Mouse (Mus musculus): ENCODE data around the gene Cacna2d3. TPM values are rescaled to one million over a fixed set of nuclear protein-coding genes. Genes with fewer than 3 reads are reported as not detected.

The Cacna2d3 gene
- total RNA-seq, 1 experiment from 2014 or later, result not detected

DNA sequence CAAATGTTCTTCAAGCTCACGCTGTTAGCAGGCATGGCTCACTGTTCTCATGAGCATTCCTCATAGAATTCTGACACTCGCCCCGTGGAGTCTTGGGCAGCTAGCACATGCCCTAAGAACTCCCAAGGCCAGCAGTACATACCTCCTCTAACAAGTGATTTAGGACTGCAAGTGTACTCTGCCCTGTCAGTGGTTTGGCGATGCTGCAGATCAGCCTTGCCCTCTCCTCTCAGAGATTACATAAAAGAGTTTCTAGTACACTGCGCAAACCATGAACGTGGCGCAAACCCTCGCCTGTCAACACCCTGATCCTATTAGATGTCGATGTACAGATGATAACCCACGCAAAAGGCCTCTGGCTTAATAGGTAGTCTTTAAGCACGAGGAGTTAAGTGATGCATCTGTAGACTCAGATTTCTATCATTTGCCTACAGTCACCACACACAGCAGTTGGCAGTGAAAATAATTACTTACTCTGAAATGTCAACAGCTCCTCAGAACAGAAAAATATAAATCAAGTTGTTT is 691.7 kb downstream of the Cacna2d3 start:
- ATAC-seq (replicated peaks in 1 of 2; ENCODE audit: insufficient read depth in 1 of 2, low FRiP score in 2 of 2, low TSS enrichment in 1 of 2, low read depth in 1 of 2, poor library complexity in 2 of 2, severe bottlenecking in 2 of 2), result no peak

DNA sequence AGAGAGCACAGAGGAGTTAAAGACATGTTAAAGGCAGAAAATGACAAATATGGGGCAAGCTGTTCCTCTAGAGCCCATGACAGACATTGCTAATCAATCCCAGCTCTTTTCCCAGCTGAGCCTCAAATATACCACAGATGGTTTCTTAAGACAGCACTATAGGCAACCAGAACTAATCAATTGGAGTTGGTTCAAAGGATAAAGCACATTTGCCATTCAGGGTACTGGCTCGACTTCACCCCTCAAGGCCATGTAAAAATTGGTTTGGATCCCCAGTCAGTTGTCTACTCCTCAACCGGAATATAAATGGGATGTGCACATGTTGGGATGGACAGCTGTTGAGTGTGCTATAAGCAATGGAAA is 692.6 kb downstream of the Cacna2d3 start:
- ATAC-seq (replicated peaks in 1 of 2; ENCODE audit: insufficient read depth in 1 of 2, low FRiP score in 2 of 2, low TSS enrichment in 1 of 2, low read depth in 1 of 2, poor library complexity in 2 of 2, severe bottlenecking in 2 of 2), result no peak

DNA sequence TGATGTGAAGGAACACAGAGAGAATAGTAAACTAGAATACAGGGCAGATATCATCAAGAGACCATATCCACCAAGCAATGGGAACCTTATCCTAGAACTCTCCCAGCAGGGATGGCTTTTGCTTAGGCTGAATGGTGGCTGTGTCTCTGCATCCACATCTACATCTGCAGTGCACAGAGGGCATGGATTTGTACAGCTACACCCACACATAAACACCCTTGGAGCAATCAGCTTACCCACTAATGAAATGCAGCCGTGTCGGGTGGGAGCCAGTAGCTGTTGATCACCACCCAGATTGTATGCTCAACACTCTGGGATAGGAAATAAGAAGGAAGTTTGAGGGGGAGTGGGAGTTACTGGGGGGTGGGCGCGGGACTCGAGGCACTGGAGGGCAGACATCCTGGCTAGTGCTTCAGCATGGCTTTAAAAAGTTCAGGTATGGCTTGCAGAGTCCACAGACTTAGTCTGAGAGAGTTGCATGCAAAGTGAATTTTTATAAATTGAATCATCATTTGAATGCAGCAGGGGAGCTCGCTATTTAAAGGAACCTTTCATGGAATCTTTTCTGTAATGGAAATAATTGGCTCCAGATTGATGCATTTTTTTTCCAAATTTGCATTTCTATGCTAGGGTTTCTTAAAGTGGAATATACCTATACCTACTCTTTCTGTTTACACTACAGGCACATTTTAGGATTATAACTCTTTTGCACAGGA is 693.1 kb downstream of the Cacna2d3 start:
- no peak for ATAC-seq (replicated peaks in 1 of 2; ENCODE audit: insufficient read depth in 1 of 2, low FRiP score in 2 of 2, low TSS enrichment in 1 of 2, low read depth in 1 of 2, poor library complexity in 2 of 2, severe bottlenecking in 2 of 2)

DNA sequence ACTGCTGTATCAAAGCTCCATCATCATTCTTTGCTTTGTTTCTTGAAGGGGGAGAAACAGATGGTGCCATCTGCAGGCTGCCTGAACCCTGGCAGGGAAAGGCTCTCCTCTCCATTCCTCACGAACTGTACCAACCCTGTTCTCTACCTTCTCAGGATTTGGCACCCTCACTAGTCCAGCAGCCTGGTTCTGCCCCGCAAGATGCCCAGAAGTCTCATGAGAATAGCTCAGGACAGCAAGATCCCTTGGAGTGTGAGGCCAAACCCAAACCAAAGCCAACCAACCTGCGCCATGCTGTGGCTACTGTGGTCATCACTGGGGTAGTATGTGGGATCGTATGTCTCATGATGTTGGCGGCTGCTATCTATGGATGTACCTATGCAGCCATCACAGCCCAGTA is 694.4 kb downstream of the Cacna2d3 start:
- no peak for ATAC-seq (replicated peaks in 1 of 2; ENCODE audit: insufficient read depth in 1 of 2, low FRiP score in 2 of 2, low TSS enrichment in 1 of 2, low read depth in 1 of 2, poor library complexity in 2 of 2, severe bottlenecking in 2 of 2)

DNA sequence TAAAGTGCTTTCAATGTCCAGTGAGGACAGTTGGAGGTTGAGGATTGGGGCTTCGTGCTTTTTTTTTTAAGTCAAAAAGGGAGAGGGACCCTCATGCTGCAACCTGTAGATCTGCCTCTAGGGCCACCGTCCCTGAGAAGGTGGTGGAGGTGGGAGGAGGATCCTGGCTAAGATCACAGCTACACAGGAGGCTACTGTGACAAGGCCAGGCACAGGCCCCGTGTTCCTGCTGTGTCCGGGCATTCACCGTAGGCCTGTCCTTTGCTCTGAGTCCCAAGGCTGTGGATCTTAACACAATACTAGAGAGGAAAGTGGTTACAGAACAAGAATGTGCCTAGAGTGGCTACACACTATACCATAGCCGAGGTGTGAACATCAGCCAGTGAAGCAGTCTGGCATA is 696.3 kb downstream of the Cacna2d3 start:
- ATAC-seq (replicated peaks in 1 of 2; ENCODE audit: insufficient read depth in 1 of 2, low FRiP score in 2 of 2, low TSS enrichment in 1 of 2, low read depth in 1 of 2, poor library complexity in 2 of 2, severe bottlenecking in 2 of 2), result no peak

DNA sequence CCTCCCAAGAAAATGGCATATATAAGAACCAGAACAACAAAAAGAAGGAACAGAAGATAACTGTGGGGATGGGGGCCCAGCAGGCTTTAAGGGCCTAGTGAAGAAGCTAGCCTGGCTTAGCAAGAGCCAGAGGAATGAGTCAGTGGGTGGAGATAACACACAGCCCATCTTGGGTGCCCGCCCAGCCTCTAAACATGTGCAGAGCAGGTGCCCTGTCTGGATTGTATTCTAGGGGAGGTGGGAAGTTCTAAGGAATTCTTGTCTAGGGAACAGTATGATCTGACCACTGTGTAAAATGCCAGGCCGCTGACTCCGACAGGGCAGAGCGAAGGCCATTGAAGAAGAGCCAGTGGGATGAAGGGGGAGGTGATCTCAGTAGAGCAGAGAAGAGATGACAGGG is 698.4 kb downstream of the Cacna2d3 start:
- ATAC-seq (replicated peaks in 1 of 2; ENCODE audit: insufficient read depth in 1 of 2, low FRiP score in 2 of 2, low TSS enrichment in 1 of 2, low read depth in 1 of 2, poor library complexity in 2 of 2, severe bottlenecking in 2 of 2), result no peak

DNA sequence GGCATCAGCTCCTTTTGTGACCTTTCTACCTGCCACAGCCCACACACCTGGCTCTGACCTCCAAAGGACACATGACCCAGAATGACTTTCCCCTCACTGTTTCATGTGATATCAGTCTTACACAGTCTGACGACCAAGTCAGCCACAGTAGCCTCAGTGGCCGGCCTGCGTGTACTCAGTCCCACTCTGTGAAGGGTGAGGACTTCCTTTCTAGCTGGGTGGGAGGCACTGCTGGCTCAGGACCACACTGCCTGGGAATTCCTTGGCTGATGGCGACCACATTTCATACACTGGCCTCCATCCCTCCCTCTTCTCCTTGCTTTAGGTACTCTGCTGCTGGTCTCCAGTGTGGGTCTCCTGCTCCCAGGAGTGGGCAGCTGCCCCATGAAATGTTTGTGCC is 700.4 kb downstream of the Cacna2d3 start:
- no peak for ATAC-seq (replicated peaks in 1 of 2; ENCODE audit: insufficient read depth in 1 of 2, low FRiP score in 2 of 2, low TSS enrichment in 1 of 2, low read depth in 1 of 2, poor library complexity in 2 of 2, severe bottlenecking in 2 of 2)

DNA sequence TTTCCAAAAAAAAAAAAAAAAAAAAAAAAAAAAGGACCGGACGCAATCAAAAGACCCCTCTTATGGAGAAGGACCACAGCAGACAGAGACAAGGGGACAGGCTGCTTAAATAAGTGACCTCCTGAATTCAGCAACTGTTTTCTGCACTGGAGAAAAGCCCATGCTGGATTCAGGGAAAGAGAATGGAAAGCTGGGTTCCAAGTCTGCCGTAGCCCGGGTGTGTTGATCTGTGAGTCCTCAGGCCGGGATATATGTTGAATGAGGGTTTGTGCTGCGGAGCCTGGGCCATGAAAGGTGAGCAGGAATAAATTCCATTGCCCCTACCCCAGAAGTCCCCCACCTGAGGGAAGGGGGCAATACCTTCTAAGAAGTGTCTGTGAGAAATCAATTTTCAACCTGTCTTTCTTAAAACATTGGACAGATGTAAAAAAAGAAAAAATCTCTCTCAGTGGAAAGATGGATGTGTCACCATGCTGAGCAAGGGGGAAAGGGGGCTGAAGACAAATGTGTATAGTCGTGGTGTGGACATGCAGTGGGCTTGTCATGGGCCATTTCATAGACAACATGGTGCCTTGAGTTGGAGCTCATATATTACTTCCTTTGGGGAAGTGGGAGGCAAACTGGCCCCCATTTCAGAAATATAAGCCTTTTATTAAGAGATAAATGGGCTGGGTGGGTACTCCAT is 703.2 kb downstream of the Cacna2d3 start:
- ATAC-seq (replicated peaks in 1 of 2; ENCODE audit: insufficient read depth in 1 of 2, low FRiP score in 2 of 2, low TSS enrichment in 1 of 2, low read depth in 1 of 2, poor library complexity in 2 of 2, severe bottlenecking in 2 of 2), result no peak

DNA sequence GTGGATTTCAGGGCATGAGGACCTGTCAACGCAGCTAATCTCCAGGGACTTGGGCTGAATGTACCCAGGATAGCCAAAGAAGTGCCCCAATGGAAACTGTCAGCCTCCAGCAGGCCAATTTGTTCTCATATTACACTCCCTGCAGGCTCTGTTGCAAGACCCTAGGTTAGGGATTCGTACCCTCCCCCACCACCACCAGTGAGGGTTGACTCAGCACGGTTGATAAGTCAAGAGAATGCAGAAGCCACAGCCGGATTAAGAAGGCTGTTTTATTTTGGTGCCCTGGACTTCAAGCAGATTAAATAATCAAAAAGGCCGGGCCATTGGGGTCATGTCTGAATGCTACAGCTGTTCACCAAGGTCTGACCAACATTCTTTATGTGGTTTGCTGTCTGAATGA is 703.8 kb downstream of the Cacna2d3 start, which contains the start of gene Lrtm1:
TSS of gene Lrtm1 (plus strand) at position 326 of the 400 bp plus-strand sequence.
- ATAC-seq (replicated peaks in 1 of 2; ENCODE audit: insufficient read depth in 1 of 2, low FRiP score in 2 of 2, low TSS enrichment in 1 of 2, low read depth in 1 of 2, poor library complexity in 2 of 2, severe bottlenecking in 2 of 2), result no peak

DNA sequence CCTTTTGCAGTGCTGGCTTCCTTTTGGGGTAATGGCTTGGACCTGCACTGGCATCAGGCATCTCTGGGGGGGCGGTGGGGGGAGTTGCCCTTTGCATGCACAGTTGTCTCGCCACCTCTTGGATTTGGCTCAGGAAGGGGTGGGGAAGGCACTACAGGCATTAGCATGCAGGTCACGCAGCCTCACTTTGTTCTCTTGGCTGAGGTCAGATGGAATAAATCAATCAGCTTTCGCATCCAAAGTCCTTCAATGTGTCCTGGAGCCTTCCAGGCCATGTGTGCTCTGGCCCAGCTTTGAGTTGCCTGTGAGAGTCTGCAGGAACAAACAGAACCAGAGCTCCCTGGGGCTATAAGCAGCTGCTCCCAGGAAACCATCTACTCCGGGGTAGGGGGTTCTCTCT is 705.8 kb downstream of the Cacna2d3 start:
- ATAC-seq (replicated peaks in 1 of 2; ENCODE audit: insufficient read depth in 1 of 2, low FRiP score in 2 of 2, low TSS enrichment in 1 of 2, low read depth in 1 of 2, poor library complexity in 2 of 2, severe bottlenecking in 2 of 2), result no peak

DNA sequence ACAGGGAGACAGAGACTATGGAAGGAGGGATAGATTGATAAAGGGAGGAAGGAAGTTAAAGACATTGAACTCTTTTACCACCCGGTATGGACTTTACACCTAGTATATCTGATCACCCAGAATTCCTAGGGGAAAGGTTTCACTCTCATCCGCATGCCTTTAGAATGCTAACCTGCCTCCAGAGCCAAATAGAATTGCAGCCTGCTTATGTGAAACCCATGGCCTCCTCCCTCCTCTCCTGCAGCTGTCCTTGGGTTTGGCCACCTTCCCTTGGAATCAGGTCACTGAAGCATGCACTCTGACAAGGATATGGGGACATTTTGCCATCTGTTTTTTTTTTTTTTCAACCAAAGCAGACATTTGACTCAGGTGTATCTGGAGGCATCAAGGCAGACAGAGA is 707.0 kb downstream of the Cacna2d3 start:
- no peak for ATAC-seq (replicated peaks in 1 of 2; ENCODE audit: insufficient read depth in 1 of 2, low FRiP score in 2 of 2, low TSS enrichment in 1 of 2, low read depth in 1 of 2, poor library complexity in 2 of 2, severe bottlenecking in 2 of 2)

DNA sequence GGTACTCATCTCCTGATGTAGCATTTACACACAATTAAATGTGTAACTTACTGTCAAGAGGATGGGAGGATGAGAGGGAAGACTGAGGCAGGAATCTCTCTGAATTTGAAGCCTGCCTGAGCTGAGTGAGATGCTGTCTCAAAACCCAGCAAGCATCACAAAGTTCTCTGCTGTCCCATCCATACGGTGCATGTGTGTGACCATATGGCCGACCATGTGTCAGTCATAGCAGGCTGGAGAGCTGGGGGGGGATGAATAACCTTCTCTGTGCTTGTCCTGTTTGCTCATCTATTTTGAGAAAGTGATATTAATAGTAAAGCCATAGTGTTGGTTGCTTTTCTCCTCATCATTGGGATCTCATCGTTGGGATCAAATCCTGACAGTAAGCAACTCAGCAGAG is 708.5 kb downstream of the Cacna2d3 start:
- no peak for ATAC-seq (replicated peaks in 1 of 2; ENCODE audit: insufficient read depth in 1 of 2, low FRiP score in 2 of 2, low TSS enrichment in 1 of 2, low read depth in 1 of 2, poor library complexity in 2 of 2, severe bottlenecking in 2 of 2)

DNA sequence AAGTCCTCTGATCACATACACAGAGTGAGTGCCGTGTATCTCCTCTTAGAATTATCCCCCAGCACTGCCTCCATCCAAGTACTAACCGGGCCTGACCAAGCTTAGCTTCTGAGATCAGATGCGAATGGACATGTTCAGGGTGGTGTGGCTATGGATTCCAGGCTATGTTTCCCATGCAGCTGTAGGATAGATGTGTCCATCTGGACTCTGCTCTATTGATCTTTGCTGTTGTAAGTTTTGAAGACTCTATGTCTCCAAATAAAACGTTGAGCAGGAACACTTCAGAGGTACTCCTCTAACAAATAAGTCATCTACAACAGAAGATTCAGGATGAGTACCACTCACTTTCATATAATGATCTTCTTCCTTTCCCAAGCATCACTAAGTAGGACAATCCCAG is 712.0 kb downstream of the Cacna2d3 start:
- ATAC-seq (replicated peaks in 1 of 2; ENCODE audit: insufficient read depth in 1 of 2, low FRiP score in 2 of 2, low TSS enrichment in 1 of 2, low read depth in 1 of 2, poor library complexity in 2 of 2, severe bottlenecking in 2 of 2), result no peak

DNA sequence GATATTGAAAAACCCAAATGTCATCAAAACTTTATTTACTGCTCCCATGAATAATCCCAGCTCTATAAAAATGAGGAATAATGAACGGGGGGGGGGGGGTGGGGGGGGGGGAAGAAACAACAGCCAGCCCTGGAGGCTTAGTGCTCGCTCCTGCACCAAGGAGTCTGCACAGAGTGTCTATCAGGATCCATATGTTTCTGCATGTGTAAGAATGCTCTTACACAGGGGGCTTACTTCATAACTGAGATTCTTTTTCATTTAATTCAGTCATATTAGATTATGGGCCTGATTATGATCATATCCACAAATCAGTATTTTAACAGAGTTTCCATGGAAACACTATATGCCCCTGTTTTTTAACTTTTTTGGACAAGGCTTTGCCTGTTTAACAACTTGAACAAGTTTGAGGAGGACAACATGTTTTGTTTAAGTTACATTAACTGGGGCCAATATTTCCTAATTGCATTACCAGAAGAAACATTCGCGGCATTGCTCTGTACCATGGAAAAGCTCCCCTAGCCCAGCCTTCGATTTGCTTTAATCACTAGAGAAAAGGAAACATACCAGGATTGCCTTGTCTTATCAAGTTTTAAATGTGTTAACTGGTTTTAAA is 716.3 kb downstream of the Cacna2d3 start:
- no peak for ATAC-seq (replicated peaks in 1 of 2; ENCODE audit: insufficient read depth in 1 of 2, low FRiP score in 2 of 2, low TSS enrichment in 1 of 2, low read depth in 1 of 2, poor library complexity in 2 of 2, severe bottlenecking in 2 of 2)

DNA sequence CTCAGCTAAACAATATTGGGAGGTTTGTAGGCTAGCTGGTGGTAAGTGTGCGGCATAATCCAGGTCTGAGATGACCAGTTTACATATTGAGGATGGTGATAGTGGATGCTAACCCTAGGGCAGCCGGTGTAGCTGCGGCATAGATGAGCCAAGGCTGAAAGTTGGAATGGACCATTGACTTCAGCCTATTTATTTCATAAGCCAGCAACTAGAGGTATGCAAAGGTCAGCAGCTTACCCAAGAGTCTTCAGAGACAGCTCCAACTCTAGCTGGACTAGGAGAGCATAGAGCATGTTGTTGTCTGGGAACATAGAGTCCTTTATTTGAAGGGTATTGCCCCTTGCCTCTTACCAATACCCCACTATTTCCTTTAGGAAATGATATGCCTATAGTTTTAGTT is 725.1 kb downstream of the Cacna2d3 start:
- ATAC-seq (replicated peaks in 1 of 2; ENCODE audit: insufficient read depth in 1 of 2, low FRiP score in 2 of 2, low TSS enrichment in 1 of 2, low read depth in 1 of 2, poor library complexity in 2 of 2, severe bottlenecking in 2 of 2), result no peak

DNA sequence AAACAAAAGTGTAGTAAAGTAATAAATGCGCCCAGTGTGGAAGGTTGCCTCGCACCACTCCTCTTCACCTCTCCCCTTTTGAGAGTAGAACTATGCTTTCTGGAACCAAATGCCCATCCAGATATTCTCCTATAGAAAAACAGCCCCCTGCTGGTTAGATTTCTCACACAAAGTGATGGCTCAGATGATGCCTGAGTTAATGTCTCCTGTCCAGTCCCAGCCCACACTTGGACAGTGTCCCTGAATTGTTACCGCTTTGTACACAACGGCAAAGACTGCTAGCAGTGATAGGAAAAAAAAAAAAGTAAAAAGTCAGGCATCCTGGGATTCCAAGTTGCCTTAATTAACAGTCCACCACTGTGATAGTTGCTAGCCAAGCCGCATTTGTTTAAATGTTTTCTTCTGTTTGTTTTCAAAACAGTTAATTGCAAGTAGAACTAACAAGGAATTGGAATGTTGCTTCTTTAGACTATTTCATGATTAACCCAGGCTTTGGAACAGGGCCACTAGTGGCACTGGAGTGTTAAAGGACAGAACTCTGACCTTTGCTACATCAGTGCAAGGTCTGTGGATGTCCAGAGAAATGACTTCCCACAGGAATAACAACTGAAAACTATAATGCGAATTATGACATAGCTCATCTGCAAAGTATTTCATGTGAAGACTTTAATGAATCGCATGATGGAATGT is 733.3 kb downstream of the Cacna2d3 start:
- ATAC-seq (replicated peaks in 1 of 2; ENCODE audit: insufficient read depth in 1 of 2, low FRiP score in 2 of 2, low TSS enrichment in 1 of 2, low read depth in 1 of 2, poor library complexity in 2 of 2, severe bottlenecking in 2 of 2), result no peak

DNA sequence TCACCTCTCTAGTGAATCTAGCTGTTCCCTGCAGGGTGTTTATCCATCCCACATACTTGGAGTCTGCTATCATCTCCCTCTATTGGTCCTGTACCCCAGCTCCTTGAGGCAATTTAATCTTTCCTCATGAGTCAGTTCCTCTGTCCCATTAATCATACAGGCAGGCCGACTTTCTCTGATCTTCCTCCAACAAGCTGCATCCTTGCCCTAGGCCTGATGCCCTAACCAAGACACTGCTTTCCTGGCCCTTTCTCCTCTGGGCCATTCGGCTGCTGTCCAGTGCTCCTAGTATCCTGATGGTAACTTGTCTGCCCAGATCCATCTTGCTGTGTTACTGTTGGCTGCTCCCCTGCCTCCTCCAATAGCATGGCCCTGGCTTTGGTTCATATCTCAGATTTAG is 737.4 kb downstream of the Cacna2d3 start:
- no peak for ATAC-seq (replicated peaks in 1 of 2; ENCODE audit: insufficient read depth in 1 of 2, low FRiP score in 2 of 2, low TSS enrichment in 1 of 2, low read depth in 1 of 2, poor library complexity in 2 of 2, severe bottlenecking in 2 of 2)

DNA sequence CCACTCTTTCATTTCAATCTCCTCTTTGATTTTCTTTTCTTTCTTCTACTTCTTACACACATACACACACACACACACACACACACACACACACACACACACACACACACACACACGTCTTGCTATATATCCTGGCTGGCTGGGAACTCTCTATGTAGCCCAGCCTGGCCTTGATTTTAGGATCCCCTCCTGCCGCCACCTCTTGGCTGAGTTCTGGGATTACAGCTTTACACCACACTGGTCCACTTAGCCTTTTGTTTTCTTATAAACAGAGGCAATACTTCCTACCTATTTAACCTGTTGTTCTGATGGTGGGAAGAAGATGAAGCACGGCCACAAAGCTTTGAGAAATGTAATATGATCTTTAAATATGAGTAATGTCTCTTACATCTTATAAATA is 741.2 kb downstream of the Cacna2d3 start:
- no peak for ATAC-seq (replicated peaks in 1 of 2; ENCODE audit: insufficient read depth in 1 of 2, low FRiP score in 2 of 2, low TSS enrichment in 1 of 2, low read depth in 1 of 2, poor library complexity in 2 of 2, severe bottlenecking in 2 of 2)
